Mouse (Mus musculus) embryo, embryonic 11 days (tissue): Measurements from ENCODE around the gene Idnk.

Source experiments
- DNase-seq: peaks from one replicate; pipeline ENCODE4 v3.0.0-alpha.2; 2015

The Idnk gene

DNA sequence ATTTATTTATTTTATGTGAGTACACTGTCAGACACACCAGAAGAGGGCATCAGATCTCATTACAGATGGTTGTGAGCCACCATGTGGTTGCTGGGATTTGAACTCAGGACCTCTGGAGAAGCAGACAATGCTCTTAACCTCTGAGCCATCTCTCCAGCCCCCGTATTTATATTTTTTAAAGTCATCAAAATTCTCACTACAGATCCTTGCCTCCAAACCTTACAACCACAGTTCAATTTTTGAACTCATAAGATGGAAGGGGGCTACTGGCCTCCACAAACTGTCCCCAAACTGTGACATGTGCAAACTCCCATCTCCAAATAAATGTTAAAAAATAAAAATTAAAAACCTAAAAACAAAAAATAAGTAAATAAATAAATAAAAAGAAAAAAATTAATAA lies 9.7 kb upstream of the Idnk start:
- no peak for DNase-seq

DNA sequence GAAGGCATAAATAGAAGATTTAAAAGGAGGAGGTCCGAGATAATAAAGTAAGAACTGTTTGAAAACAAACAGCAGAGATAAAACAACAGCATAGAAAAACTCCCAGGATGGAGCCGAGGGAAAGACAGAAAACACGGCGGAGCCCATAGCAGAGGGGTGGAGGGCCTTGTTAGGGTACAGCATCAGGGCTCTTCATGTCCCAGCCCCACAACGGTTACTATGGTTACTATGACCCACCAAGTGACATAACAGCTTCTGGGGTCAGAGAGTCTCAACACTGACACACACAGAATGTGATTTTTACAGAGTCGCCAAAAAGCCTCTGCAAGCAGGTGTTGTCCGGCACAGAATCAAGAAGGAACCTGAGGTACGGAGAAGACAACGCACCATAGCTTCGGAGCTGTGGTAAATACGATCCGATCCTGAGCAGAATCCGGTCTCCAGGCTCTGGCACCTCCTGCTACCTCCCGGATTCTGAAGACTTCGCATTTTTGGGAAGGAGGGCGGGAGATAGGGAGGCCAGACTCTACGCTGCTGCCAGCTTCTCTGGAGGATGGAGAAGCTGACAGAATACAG lies 9.1 kb upstream of the Idnk start:
- DNase-seq: peak; percentile 89

DNA sequence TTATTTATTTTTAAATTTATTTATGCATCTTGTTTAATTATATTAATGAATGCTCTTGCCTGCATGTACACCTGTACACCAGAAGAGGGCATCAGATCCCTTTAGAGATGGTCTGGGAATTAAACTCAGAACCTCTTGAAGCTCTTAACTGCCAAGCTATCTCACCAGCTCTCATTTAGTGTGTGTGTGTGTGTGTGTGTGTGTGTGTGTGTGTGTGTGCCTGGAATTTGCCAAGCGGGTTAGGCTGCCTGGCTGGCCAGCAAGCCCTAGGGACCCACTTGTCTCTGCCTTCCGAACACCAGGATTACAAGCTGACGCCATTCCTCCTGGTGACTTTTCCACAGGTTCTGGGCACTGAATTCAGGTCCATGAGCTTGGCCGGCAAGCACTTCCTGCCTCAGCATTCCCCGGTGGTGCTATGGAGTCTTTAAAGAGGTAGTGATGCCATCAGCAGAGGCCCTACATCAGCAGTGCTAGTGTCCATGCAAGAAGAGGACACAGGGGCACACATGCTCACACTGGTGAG lies 8.4 kb upstream of the Idnk start:
- DNase-seq: peak; percentile 54

DNA sequence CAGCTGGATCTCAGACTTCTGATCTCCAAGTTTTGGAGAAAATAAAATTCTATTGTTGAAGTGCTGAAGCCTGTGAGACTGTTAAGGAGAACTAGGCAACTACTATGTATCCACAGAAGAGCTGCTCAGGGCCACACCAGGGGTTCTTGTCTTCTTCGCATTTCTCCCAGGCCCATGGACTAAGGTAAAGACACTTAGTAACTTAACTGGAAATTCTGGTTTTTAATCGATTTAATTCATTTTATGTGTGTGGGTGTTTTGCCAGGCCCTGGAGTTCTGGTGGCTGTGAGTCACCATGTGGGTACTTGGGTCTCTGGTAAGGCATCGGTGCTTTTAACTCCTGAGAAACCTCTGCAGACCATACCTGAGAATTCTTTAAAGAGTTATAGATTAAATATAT lies 7.8 kb upstream of the Idnk start:
- no peak for DNase-seq

DNA sequence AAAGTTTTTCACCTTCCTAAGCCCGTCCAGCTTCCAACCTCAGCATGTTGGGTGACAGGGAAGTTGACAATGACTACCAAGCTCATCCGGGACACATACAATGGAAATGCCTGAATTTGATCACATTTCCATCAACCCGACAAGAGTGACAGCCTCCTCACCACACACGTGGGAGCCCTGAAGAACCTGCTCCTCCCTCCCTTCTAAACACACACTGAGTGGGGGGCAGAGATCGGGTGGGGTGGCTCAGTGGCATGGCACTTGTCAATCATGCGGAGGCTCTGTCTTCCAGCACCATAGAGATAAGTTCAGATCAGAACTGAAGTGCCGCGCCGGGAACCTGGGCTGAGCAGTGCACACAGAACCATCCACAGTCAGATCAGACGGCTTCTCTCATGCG lies 7.0 kb upstream of the Idnk start:
- DNase-seq: no peak

DNA sequence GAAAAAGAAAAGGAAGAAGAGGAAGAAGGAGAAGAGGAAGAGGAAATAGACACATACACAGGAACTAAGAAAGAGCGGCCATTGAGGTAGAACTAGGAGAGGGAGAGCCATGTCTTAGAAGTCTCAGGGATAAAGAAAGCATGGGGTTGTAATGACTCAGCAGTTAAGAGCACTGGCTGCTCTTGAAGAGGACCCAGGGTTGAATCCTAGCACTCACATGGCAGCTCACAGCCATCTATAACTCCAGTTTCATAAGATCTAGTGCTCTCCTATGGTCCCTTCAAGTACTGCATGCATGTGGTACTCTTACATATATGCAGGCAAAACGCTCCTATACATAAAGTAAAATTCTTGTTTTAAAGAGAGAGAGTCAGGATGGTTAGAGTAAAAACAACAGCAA lies 1.4 kb upstream of the Idnk start:
- no peak for DNase-seq

DNA sequence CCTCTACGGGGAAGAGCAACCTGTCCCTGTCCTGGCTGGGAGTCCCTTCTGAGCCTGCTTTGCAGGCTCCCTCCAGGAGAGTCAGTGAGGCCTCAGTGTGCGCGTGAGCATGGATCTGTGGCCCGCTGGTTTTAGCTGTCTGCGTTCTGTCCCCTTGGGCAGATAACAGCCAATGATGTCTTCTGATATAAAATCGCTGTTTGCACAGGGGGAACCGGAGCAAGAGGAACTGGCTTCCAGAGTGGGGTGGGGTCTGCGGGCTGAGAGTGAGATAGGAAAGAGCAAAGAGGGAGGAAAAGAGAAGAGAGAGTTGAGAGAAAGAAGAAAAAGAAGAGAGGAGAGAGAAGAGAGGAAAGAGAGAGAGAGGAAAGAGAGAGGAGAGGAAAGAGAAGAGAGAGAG lies 413 bp upstream of the Idnk start:
- no peak for DNase-seq

DNA sequence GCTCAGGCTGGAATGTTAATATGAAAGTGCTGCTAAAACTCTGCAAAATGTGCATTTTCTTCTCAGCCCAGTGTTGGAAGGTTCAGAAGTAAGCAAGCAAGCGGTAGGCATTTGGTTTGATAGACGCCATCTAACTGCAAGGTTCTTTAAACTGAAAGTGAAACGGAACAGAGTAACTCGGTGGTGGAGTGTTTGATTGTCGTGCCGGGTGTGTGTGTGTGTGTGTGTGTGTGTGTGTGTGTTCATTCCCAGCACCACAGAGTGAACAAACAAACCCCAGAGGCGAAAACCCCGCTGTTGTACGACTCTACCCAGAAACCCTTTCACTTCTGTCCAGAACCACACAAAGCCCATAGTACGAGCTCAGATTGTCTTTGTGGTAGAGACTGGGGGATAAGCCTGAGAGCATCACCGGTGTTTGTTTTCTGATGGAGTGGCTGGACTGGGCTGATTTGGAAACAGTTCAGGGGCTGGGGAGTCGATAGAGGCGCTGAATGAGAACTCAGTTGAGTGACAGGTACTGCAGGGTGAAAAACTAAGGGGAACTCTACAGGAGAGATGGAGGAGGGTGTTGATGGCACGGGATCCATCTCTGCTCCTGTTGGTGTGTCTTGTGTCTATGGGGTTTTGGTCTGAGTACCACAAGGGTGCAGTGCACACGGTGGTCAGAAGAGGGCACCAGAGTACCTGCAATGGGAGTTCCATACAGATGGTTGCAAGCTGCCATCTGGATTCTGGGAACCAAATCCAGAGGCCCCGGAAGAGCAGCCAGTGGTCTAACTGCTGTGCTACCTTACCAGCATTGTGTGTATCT lies 857 bp downstream of the Idnk start:
- peak; percentile 88 for DNase-seq

DNA sequence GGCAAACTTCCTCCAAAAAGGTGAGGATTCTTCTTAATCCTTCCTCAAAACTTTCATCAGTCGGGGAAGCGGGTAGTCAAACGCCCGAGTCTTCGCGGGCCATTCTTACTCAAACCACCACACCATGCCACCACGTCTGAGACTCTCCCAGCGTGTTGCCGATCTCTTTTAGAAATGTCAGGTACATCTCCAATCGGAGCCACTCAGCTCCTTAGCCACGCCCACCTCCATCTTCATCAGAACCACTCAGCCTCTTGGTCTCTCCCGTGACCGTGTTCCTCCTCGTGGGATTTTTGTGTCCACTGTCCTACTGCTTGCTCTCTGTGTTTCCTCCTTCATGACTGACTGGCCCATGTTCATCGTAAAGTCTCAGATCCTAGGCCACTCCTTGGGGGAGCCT lies 3.3 kb downstream of the Idnk start:
- DNase-seq: no peak

DNA sequence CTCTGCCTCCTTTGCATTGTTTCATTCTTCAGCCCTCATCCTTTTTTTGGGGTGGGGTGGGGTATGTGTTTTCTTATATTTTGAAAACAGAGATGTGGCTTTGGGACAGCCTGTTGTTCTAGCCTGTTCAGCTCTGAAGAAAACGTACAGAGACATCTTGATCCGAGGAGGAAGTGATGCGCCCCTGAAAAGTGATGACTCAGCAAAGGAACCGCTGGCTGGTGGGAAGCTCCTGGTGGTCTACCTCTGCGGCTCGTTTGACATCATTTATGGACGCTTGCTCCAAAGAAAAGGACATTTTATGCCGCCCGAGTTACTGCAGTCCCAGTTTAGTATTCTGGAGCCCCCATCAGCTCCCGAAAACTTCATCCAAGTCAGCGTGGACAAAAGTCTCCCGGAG lies 5.9 kb downstream of the Idnk start:
- DNase-seq: no peak

DNA sequence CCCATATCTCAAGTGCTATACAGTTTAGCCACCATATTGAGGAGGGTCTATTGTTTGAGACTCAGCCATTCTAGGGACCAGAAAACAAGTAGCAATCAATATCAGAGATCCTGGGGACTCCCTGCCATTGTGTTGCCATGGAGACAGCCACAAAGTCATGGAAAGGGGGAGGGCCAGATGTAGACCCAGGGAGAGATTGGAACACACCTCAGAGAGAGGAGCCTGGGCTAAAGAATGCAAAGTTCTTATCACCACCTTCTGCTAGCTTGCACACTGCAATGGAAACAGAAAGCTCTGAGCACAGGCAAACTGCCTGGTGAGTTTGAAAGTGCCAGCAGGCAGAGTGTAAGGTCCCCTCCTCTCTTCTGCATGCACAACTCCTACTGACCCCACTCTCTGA lies 10.7 kb downstream of the Idnk start:
- no peak for DNase-seq

DNA sequence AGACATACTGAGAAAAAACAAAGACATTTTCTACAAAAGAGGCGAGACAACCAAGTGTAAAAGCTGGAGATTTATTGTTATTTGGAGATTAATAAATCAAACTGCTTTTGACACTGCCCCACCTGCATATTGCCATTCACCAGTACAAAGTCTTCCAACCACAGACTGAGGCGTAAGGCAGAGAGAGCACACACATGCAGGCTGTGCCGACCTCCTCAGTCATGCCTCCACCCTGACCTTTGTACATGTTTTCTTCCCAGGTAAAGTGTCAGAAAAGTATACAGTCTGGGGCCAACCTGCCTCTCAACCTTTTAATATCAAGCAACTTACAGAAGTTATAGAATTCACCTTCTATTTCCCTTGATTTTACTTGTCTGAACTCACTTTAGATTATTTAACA lies 18.7 kb downstream of the Idnk start:
- no peak for DNase-seq

DNA sequence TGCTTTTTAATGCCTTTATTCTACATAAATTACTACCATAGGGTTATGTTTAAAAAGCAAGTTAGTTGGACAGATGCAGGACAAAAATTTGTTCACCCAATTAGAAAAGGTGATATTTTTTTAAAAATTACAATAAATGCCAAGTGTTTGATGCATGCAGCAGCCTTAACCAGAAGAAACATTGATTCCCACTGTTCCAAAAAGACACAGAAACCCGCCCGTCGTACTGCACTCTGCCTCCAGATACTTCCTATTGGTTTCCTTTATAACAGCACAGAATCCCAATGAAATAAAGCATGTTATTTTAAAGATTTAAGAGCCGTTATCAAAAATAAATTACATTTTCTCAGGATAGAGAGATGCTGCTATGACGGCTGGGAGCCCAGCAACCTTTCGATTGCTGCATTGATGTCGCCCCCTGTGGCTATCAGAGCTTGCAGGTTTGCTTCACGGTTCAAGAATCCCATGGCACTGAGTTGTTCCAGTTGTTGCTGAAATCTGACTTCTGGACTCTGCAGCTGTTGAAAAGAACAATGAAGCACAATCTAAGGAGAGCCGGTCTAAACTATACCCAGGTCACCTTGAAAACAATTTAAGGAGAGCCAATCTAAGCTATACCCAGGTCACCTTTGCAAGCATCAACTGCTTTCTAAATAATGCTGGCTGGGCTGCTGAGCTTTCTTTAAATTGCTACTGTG lies 20.2 kb downstream of the Idnk start:
- no peak for DNase-seq

DNA sequence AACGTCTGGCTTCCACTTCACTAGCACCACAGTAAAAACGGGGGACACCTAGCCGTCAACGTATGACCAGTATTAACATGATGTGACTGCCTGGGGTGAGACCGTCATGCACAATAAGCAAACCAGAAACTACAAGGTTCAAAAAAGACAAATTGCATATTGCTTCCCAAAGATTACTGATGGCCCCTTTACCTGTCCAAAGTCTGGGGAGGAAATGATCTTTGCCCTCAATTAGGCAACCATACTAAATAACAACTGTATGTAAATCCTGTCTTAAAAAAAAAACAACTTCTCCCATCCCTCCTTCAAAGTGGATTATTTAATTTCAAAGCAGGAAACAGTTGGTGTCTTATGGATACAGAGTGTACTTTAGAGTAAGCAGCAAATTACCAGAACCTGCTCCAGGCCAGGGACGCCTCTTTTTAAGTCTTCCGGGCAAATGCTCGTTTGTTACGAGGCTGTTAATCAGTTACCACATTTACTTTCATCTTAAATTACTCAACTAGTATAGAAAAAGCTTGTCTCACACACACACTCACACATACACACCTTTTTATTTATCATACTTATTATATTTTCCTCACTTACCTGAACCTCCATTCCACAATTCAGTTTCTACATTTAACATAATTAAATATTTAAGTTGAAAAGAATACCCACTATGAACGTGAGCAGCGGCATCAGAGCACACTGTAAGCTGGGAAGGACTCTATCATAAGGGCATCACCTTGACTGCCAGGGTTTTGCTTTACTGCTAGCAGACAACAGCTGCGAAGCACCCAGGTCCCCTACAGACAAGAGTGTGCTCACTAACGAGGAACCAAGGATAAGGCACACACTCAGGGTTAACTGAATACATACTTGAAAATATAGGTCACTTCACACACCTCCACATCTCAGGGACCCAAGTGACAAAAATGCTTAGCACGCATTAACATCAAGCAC lies 24.4 kb downstream of the Idnk start:
- DNase-seq: no peak

DNA sequence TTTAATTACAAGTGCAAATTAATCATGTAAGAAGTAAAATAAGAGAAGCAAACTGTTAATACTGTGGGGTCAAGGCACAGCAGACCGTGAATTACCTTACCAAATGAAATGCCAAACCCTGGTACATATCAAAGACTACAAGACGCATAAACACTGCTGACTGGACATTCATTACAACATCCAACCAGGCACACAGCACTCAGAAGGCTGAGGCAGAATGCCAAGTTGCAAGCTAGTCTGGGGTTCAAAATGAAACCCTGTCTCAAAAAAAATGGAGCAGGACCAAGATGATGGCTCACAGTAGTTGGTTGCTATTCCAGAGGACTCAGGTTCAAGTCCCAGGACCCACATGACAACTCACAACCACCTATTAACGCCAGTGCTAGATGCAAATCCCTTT lies 26.7 kb downstream of the Idnk start:
- no peak for DNase-seq

DNA sequence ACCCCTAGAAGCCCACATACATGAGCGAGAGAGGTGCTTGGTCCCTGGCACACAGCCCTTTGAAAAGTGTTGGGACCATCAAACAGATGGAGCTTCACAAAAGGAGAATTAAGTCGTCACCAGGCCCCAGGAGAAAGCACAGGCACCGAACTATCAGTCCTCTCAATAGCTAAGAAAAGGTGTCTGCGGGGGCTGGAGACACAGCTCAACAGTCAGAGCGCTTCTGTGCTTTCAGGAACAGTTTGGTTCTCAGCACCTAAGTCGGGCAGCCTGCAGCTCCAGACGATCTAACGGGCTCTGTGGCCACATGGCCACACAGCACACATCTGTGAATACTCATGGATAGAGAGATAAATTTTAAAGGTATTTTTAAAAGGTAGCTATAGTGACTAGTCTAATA lies 28.8 kb downstream of the Idnk start:
- DNase-seq: no peak

DNA sequence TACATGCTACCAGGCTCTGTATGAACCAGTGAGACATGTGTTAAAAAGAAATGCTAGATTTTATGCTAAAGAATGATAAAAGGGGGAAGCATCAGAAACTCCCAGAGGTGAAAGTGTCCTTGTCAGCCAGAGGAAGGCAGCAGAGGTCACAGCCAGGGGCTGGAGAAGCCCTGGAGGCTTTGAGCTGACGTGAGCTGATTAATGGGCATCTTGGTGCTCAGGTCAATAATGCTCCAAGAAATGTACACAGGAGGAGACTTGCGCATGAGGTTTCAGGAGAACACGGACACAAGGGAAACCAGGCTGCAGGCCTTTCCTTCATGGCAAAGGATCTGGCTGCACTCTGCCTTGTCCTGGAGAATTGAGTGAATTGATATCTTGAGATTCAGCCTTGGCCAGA lies 30.3 kb downstream of the Idnk start:
- DNase-seq: no peak

DNA sequence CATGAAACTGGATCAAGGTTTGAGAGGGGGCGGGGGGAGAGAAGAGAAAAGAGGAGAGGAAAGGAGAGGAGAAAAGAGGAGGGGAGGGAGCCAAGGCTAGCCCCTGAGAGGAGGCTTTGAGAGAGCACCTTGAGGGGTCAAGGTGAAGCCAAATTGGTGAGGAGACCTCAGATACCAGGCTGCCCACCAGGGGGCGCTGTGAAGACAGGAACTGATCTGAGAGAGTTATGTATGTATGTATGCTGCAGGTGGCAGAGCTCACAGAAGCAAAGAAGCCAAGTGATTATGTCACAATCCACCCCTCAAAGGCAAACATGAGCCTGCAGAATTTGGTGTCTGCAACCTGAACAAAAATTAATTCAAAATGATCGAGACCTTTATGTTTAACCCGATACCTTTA lies 31.0 kb downstream of the Idnk start:
- peak; percentile 87 for DNase-seq

DNA sequence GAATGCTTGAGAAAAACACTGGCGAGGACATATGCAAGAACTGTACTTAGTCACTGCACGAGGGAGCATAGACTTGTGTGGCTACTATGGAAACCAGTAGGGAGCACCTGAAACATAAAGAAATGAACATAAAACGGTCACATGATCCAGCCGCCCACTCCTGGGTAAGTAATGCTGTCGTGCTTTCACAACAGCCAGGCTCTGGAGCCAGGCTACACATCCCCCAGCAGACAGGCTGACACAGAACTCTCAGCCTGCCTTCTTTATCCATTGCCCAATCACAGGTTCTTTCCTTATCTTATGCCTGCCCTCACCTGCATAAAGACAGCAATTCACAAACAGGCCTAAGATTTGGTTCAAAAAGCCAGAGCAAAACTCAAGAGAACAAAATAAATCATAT lies 32.0 kb downstream of the Idnk start:
- no peak for DNase-seq

DNA sequence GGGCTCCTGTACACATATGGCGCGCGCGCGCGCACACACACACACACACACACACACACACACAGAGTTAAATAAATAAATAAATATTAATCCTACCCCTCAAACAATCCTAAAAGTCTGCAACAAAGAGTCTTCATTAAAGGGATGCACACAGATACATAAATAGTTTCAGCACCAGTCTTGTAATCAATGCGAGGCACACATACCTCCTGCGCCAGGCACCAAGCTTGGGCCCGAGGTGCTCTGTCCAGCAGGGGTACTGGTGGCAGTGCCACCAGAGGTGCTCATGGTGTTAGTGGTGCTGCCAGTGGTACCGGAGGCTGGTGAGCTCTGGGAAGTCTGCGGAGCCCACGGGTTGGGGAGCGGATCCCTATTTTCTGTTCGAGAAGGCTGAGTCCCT lies 34.1 kb downstream of the Idnk start:
- no peak for DNase-seq

DNA sequence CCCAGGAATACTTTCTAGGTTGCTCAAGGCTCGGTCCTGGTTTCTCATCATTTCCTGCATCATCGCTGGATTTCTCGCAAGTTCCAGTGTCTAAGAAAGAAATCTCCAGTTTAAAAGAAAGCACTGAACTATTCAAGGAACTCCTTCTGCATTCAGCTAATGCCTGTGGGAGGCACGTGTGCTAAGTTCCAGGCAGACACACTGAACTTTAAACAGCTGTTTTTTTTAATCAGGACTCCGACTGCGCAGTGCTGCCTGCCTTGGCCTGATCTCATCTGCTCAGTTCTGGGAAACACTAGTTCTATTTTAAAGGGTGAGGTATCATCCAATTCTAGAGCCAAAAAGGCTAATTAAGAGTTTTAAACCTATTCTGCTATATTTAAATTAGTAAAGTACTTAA lies 34.7 kb downstream of the Idnk start:
- no peak for DNase-seq

DNA sequence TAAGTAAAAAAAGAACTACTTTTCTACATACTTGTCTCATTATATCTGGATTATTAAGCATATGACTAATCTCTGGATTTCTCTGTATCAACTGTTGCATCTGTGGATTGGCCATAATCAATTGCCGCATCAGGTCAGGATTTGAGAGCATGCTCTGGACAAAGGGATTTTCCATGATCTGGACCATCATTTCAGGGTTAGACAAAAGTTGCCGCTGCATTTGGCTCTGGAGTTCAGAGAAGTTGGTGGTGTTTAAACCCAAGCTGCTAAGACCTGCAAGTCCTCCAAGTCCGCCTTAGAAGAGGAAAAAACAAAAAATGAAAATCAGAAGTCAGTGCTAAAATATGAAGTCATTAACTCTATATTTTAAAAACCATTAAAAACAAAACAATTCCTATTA lies 35.8 kb downstream of the Idnk start:
- no peak for DNase-seq

DNA sequence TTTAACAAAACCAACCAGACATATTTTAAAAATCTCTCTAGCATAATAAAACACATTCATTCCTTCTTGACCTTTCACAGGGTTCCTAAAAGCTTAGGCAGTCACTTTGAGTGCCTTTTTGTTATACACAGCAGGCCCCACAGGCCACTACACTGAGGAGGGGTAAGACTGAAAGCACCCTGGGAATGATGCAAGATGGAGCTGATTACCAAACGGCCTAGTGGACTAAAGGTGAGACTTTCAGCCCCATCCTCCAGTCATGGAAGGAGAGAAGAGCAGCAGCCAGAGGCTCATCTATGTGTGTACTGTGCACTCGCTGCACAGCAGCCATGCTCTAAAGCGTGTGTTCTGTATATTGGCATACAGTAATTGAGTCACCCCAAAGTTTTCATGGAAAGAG lies 37.5 kb downstream of the Idnk start:
- DNase-seq: no peak
